Mouse (Mus musculus): ENCODE results near the gene Arhgef7.
A peak's percentile ranks its signal among the peaks of the same experiment; 100 is the strongest.

GRCm38 (mm10) chr8:11757568-11758481 lies 30.3 kb downstream of the Arhgef7 start:
- TF ChIP-seq CTCF (IDR thresholded peaks at IDR 0.05; ENCODE audit: low read depth, low read length) (no peak), POLR2A (IDR thresholded peaks at IDR 0.05; ENCODE audit: insufficient read depth, low read length) (peak; percentile 91)
